Mouse (Mus musculus) left cerebral cortex, postnatal 36 days (tissue): ENCODE results near the gene Fermt1. TPM values are rescaled to one million over a fixed set of nuclear protein-coding genes. Genes with fewer than 3 reads are reported as not detected.
A peak's percentile ranks its signal among the peaks of the same experiment; 100 is the strongest.

ENCODE experiments used
- DNase-seq, 2 experiments: peaks; one replicate each; pipeline ENCODE4 v3.0.0; 2021 to 2022; ENCODE audit warnings: low spot score in 2 of 2, mixed read lengths in 1 of 2
- intact Hi-C: fragments of 180-260 bp; cut with DNase I; formaldehyde crosslinking; loops from one replicate; pipeline ENCODE4 v1.15.1; 2025
- total RNA-seq, 2 experiments: library from RNA; stranded (reverse); gene quantifications; 2 replicates each; pipeline ENCODE4 v1.2.3; 2021

Gene Fermt1
- total RNA-seq, 2 experiments from 2014 or later, result 0.84 to 1.7 TPM

DNA sequence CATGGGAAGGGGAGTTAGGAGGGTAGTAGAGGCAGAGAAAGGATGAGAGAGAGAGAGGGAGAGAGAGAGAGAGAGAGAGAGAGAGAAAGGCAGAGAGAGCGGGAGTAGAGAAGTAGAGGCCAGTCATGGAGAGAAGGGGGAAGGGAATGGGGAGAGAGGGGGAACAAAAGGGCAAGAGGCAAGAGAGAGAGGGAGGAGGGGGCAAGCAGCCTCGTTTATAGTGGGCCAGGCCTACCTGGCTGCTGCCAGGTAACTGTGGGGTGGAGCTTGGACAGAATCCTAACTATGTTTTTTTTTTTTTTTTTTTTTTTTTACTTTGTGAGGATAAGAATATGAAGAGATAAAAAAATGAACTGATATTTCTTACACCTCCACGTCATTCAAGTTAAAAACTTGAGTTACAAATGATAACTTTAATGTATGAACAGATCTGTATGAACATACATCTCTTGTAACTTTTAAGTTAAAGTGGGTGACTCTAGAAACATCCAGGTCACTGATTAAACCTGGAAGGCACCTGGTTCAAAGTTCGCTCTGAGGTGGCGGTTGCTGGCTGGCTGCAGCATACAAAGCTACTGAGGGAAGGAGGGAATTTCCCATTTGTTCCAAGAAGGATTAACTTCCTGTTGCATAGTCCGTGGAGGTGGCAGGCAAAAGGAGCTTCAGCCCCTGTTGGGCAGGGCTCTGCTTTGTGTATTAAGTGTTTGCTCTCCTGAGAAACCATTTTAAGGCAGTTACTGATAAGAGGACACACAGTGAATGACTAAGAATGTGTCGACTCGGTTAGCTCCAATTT is 22.2 kb downstream of the Fermt1 start:
- intact Hi-C loops, result no loop called here
- no peak for DNase-seq

DNA sequence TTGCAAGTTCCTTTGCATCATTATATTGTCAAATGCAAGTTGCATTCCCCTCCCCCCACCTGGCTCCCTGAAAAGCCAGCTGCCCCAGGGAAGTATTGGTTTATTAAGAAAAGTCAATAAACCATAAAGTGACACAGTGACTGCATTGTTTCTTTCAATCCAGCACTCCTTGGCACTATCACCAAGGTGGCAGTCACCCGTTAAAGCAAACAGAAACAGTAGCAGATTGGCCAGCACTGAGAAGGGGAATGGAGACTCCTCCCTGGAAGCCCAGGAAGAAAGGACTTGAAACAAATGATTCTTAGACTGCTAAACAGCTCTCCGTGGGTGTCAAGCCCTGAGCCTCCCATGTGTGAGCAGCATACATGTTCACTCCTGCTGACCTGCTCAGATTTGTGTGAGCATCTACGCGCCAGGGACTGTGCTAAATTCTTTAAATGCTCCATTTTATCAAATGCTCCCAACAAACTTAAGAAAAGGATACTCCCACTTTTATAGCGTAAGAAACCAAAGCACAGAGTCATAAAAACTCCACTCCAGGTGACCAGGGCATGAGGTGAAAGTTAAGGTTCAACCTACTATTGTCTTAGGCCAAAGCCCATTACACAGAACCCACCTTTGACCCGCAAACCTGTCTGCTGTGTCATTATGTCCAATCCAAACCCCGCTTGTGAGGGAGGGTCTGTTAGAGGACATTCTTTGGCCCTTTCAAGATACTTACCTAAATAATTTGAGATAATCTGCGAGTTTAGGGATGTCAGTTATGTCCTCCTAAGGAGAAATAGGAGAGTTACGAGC is 23.4 kb downstream of the Fermt1 start:
- intact Hi-C loops, result no loop called here
- DNase-seq, result no peak

DNA sequence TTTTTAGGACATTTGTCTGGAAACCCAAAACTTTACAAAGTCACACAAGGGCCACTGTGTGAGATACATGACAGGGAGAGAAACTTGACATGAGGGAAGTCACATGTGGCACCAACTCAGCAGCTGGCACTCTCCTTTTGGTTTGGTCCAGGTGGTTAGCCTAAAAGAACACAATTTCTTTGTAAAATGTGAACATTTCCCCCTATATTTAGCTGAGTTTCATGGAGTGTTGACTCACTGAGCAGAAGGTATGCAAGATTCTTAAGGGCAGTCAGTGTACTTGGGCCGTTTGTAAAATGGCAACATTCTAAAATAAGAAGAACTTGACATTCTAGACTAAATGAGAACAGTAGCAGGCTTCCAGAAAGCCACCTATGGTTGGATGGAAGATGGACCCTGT is 30.9 kb downstream of the Fermt1 start:
- intact Hi-C loops, result no loop called here
- DNase-seq, result peak in 1 of 2 experiments; percentile 8

DNA sequence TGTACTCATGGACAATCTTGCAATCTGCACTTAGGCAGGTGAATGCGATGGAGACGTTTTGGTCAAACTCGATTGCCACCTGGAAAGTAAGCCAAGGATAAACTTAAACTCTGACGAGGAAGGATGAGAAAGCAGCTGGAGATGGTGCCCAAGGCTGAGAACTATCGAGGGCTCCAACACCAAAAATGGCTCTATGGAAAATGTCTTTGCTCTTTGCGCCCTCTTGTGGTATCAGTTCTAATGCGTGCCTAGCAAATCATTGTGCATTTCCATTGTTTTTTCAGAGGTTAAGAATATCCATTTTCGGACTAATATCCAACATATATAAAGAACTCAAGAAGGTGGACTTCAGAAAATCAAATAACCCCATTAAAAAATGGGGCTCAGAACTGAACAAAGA is 38.9 kb downstream of the Fermt1 start:
- intact Hi-C loops, result loop anchor here (5.0 kb wide), 1 partner anchor 394 kb away; no protein-coding TSS in a partner anchor
- peak in 1 of 2 experiments; percentile 14 for DNase-seq

DNA sequence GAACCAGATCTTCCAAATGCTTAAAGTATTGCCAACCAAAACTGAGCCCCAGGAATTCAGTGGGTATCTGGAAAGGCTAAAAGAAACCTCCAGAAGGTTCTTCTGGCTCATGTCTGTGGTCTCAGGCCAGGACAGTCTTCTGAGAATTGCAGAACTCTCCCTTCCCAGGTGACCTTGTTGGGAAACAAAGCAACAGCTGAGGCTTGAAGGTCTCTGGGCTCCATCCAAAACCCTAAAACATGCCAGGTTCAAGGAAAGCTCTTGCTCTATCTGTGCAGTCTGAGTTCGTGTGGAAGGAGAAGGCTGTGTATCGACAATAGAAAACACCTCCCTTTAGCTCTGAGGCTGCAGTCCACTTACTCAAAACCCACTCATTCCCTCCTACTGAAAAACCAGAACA is 40.7 kb downstream of the Fermt1 start:
- no peak for DNase-seq
- intact Hi-C loops, result loop anchor here (5.0 kb wide), 1 partner anchor 393 kb away; no protein-coding TSS in a partner anchor

DNA sequence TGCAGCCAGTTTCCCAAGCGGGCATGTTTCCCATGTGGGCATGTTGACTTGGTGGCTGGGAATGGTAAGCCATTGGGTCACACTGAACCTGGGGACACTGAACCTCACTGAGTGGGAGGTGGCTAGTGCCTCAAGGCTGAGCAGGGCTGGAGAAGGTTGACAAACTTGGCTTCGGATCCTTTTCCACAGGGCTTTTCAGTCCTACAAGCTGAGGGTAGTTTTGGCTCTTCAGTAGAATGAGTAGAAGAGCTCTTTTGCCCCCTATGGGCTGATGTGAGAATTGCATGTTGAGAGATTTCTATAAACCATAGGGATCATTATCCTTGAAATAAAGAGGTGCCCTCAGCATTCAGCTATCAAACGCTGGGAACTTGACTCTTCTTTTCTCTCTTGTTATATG is 42.2 kb downstream of the Fermt1 start:
- DNase-seq, result peak in 1 of 2 experiments; percentile 29
- intact Hi-C loops, result loop anchor here (1.0 kb wide), 1 partner anchor 56 kb away; no protein-coding TSS in a partner anchor

DNA sequence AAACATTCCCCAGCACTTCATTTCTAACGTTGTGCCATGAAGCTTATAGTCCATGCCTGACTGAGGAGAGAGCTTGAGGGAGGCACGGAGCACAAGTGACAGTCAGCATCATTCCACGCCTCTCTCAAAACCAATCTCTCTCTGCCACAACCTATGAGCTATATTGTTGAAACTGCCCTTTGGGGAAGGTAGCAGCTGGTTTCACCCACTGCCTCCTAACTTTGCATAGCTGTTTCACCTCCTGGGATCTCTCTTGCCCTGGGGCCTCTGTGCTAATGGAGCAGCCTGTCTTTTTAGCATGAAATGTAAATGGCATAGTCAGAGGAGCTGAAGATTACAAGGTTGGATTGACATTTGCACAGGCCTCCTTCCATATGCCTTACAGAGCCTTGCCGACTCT is 43.6 kb downstream of the Fermt1 start:
- no peak for DNase-seq
- intact Hi-C loops, result no loop called here

DNA sequence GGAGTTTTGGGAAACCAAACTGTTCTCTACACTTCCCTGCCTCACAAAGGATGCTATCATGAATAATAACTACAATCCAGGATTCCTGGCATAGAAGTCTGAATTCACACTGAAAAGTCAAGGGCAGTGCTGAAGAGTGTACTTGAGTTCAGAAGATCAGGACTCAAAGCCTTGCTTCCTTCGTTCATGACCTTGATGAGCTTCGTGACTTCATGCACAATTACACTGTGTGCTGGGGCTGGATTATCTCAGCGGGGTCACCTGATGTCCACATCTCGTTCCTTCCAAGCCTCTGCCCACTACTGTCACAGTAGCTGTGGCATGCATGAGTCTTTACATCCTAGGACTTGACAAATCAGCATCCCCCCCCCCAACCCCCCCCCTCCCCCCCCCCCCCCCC is 44.1 kb downstream of the Fermt1 start:
- intact Hi-C loops, result no loop called here
- no peak for DNase-seq

DNA sequence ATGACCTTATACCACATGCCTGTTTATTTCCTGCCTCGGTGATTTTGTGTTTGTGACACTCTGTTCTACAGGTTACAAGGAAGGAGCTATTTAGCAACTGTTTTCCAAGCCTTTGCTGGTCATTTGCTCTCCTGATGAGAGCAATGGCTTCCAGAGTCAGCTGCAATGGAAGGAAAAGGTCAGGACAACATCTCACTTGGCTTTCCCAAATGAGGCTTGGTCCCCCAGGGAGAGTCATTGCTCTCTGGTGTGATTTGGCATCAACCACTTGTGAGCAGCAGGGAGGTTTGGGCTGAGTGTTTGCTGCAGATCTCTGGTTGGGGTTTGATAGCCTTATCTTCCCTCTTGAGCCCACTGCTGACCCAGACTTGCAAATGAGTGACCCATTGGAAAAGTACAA is 45.1 kb downstream of the Fermt1 start:
- intact Hi-C loops, result no loop called here
- no peak for DNase-seq

DNA sequence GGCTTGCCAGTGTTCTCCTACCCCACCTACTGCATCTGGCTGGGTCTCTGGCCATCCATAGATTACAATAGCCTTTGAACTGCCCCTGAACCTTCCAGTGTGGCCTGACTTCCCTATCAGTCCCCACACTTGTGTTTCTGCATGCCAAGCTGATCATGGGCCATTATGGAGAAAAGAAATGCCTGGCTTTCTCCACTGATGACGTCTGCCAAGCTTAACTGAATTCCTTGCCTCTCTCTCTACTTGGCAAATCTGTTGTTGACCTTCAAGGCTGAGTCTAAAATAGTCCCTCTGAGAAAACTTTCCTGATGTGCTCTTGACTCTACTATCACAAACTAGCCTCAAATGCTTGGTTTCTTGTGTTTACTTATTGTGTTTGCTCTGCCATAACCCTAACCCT is 47.5 kb downstream of the Fermt1 start:
- no peak for DNase-seq
- intact Hi-C loops, result no loop called here

DNA sequence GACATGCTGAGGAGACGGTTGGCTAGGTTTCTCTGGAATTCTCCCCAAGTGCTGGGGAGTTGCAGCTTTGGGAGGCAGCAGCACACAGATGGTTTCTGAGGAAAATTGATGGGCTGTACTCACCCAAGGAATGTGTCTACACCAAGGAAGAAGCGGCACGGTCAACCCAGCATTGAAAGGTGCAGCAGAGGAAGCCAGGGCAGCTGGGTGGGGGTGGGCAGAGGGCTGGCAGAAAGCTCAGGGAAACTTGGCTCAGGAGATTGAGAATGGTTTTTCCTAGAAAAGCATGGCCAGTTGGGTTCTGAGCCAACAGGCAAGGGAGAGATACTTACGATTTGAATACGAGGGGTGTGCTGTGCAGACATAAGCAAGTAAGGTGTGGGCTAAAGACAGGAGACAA is 51.9 kb downstream of the Fermt1 start:
- intact Hi-C loops, result no loop called here
- DNase-seq, result peak in 1 of 2 experiments; percentile 18

DNA sequence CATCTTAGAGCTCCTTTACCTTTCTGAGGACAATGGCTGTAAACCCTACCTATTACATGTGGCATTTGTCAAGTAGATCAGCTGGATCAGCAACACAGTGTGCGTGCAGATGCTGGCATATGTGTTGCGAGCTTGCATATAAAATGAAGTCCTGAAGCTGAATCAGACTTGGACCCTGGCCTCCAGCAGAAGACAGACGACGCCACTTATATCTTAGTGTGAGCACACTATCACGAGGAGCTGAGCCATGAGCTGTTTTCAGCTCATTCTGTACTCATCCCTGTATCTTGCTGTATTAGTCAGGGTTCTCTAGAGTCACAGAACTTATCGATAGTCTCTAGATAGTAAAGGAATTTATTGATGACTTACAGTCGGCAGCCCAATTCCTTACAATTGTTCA is 60.4 kb downstream of the Fermt1 start:
- no peak for DNase-seq
- intact Hi-C loops, result no loop called here

DNA sequence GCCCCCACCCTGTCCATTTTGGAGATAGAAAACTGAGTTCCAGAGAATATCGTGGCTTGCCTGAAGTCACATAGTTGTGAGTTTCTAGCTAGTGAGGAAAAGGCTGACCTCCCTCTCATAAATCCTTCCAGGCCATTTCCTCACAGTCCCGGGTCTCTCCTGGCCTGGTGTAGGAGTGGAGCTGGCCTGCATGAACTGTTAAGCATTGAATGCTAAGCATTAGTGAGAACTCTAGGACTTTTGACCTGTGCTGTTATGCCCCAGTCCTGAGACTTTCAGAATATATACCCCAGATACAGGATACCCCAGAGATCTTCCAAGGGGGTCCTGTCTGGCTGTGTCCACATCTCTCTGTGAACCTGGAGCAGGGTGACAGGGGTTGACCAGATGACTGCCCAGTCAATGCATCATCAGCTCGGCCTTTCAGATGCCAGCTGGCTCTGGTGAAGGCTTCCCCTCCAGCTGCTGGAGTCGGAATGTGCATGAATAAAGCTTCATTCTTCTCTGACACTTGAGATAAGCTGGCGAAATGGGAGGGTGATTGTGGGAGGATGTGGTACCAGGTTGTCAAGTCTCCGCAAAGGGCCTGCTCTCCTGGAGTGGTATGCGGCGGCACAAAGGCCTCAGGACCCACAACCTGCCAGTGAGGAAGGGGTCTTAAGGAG is 61.3 kb downstream of the Fermt1 start:
- no peak for DNase-seq
- intact Hi-C loops, result no loop called here

DNA sequence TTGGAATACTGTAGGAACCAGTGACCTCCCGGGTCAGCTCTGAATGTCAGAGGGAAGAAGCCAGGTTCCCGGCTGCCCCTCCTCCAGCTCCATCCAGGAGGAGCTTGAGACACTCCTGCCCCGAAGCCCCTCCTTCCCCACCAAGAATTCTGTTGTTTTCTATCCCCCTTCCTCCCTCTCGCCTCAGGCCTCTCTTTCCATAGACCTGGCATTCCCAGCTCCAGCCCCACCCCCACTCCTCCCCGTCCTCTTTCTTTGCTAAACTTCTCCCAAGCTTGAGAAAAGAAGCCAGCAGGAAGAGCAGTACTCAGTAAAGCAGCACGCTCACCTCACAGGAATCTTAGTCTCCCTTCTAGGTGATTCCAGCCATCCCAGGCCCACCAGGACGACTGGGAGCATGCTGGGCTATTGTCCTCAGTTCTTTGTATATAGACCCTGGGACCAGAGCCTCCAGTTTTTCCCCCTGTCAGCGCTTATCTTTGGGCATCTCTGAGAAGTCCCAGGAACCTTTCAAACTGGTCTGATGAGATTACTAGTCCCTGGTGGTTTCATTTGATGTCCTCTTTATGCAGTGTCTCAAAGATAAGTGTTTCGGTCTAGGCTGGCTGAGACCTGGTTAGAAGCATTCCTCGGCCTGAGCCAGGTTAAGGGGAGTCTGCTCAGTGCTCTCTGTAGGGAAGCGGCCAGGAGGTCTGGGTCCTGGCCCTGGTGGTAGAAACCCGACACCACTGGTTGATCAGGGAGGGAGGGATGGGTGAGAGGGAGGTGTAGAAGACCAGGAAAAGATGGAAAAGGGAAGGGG is 64.7 kb downstream of the Fermt1 start, which contains the start of gene Lrrn4:
TSS of gene Lrrn4 (minus strand) at position 48 of the 802 bp plus-strand sequence.
- DNase-seq, result no peak
- intact Hi-C loops, result no loop called here

DNA sequence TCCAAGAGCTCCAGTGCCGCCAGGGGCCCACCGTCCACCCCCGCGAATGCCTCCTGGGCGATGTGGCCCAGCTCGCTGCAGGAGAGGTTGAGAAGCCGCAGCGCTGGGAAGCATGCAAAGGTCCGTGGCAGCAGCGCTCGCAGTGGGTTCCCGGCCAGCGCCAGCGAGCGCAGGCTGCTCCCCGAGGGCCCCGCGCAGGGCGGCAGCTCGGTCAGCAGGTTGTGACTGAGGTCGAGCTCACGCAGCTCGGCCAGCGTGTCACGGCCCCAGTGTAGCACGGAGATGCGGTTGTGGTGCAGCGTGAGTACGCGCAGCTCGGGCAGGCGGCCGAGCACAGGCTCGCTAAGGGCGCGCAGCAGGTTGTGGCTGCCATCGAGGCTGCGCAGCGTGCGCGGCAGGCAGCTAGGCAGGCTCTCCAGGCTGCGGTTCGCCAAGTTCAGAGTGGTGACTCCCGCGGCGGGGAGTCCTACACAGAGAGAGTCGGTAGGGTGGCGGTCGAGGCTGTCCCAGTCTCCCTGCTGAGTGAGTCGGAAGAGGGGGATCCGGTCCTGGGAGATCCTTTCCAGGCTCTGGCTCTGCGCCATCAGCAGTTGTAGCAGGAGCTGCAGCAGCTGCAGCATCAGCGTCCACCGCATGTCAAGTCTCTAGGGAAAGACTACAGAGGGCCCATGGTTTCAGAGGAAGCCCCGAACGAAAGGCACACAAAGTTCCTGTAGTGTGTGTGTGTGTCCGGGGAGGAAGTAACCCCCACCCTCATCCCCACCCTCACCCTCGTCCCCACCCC is 66.3 kb downstream of the Fermt1 start:
- intact Hi-C loops, result no loop called here
- peak in 1 of 2 experiments; percentile 19 for DNase-seq

DNA sequence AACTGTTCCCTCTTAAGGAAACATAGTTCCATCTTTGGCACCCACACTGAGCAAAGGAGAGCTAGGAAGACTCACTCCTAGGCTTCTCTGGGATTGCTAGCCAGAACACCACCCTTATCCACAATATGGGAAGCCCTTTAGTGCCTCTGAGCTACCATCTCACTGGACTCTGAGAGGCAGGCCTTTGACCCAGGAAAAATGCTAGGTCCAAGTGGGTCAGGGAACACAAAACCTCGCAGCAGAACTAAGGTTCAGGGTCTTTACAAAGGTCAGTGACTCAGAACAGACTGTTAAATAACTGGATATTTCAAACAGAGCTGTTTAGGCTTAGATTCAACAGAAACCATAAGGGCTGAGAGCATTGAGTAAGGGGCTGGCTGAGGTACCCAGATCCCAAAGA is 68.7 kb downstream of the Fermt1 start:
- intact Hi-C loops, result no loop called here
- DNase-seq, result no peak

DNA sequence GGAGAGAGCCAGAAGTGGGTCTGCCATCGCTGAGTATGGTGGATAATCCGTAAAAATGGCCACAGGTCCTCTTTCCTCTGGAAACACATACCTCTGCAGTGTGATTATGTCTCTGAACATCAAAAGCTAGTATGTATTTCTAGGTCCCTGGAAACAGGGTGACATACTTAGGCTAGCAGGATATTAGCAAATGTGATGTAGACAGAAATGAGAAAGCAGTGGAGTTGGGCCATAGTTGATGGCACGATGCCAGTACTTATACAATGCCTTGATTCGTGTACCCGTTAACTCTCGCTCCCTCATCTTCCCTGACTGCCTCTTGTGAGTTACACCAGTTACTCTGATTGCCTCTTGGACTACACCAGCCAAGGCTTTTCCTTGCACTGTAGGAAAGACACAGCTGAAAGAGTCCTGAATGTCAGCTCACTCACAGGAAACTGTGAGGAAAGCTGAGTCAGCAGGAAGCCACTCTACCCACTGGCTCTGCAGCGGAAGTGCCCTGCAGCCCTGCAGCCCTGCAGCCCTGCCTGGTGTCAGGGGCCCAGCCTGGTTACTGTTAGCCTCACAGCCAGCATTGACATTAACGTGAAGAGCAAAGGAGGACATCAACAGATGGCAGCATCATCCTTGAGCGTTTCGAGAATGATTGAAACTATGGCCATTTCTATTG is 71.9 kb downstream of the Fermt1 start:
- DNase-seq, result no peak
- intact Hi-C loops, result no loop called here

DNA sequence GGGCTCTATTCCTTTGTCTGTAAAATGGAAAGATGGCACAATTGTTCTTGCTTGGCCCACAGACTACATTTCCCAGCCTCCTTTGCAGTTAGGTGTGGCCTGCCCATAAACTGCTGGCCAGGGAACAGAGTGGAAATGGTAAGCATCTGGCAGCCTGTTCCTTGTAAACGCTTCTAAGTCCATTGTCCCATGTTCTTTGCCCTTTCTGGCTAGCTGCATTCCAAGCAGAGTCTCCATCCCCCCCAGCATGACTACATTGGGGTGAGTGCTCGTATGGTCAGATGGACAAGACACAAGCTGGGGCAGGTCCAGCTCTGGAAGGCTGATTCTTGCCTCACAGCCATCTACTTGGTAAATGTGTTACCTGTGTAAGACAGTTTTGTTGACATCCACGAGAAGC is 74.0 kb downstream of the Fermt1 start:
- no peak for DNase-seq
- intact Hi-C loops, result no loop called here
